Mouse (Mus musculus): Measurements from ENCODE around the gene Rspo3.
A peak's percentile ranks its signal among the peaks of the same experiment; 100 is the strongest.

Rspo3 gene

DNA sequence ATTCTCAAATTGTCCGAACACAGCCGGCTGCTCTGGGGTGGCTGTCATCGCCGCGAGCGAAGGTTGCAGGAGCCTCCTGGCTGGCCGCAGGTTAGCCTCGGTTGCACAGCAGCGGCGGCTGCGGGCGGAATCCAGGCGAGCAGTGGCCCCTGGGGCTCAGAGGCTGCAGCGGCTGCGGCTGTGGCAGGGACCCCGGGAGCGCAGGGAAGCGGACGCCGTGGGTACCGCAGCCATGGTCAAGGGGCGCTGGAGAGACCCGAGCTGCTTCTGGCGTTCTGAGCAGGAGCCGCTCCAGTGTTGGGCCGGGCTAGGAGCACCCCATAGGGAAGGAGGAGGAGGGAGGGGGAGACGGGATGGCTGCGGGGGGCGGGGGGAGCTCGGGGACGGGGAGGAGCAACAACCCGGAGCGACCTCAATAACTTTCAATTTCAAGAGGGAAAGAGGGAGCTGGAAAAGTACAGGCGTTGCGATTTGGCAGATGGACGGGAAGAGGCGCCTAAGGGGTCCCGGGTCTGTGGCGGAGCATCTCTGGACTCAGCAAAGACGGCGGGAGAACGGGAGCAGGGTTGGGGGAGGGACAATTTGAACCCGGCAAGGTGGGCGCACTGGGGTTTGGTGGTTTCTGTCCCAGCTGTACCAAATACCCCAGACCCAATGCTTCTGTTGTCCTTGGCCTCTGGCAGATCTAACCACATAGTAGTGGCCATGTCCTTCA, at the start of gene Rspo3:
Rspo3 (minus strand) TSS at position 322 of the 715 bp plus-strand sequence.
- no peaks in the 10 kb centered on the region for H3K36me3 ChIP-seq (ENCODE audit: insufficient read depth, low read length)
- H3K27me3 ChIP-seq (ENCODE audit: insufficient read depth, low read length) = peaks cover 55% of the 10 kb centered on the region
- no peaks in the 10 kb centered on the region for H3K9me3 ChIP-seq (ENCODE audit: low read length)
- peaks cover 29% of the 10 kb centered on the region for H3K4me1 ChIP-seq (replicated peaks; ENCODE audit: low read depth, low read length)
- H3K4me3 ChIP-seq (replicated peaks; ENCODE audit: low read length) = peak within 1 kb of the TSS; percentile 79
- TF ChIP-seq CTCF (conservative IDR thresholded peaks at IDR 0.05; ENCODE audit: low read length) (no peak), NANOG (IDR thresholded peaks at IDR 0.05; ENCODE audit: borderline replicate concordance, low read length) (no peak)

DNA sequence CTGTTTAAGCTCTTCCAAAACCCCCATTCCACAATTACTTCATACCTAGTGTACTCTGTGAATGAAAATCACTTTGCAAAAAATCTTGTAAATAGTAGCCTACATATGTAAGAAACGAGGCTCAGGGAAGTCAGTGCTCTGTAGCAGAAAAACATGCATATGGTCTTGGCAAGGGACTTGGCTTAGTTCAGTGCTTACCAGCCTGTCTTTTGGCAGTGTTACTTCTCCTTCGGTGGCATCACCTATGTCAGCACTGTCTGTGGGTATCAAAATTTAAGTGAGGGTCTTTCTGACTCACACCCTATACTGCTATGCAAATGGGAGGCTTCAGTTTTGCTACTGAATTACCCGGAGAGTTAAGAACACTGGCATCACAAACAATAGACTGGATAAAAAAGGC, 46.3 kb upstream of the Rspo3 start:
- H3K4me3 ChIP-seq (replicated peaks; ENCODE audit: low read length) = no peak overlapping the region
- no peak for TF ChIP-seq POU5F1 (IDR thresholded peaks at IDR 0.05; ENCODE audit: borderline replicate concordance, low read length)
- TF ChIP-seq CTCF (conservative IDR thresholded peaks at IDR 0.05; ENCODE audit: low read length) = no peak
- TF ChIP-seq NANOG (IDR thresholded peaks at IDR 0.05; ENCODE audit: borderline replicate concordance, low read length) = no peak
- H3K36me3 ChIP-seq (ENCODE audit: insufficient read depth, low read length) = no peaks in the 10 kb centered on the region
- no peaks in the 10 kb centered on the region for H3K9me3 ChIP-seq (ENCODE audit: low read length)
- H3K27me3 ChIP-seq (ENCODE audit: insufficient read depth, low read length) = no peaks in the 10 kb centered on the region
- H3K4me1 ChIP-seq (replicated peaks; ENCODE audit: low read depth, low read length) = no peaks in the 10 kb centered on the region

DNA sequence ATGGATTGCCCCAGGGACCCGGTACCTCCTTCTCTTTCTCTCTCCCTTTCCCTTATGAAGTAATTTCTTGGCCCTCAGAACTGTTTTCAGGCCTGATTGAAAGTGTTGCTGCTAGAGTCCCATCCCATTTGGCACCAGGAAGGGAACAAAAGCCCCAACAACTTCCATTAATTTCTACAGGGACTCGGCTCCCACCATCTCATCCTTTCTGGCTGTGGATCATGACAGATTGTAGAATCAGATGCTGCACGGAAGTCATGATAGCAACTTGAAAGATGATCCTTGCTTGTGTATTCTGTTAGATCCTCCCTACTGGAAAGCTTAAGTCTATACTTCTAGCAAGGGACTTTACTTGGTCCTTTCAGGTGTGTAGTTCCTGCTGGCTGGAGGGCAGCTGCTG, 45.8 kb upstream of the Rspo3 start:
- Histone ChIP-seq H3K9me3 (ENCODE audit: low read length) (no peaks in the 10 kb centered on the region), H3K4me3 (replicated peaks; ENCODE audit: low read length) (no peak overlapping the region), H3K36me3 (ENCODE audit: insufficient read depth, low read length) (no peaks in the 10 kb centered on the region), H3K4me1 (replicated peaks; ENCODE audit: low read depth, low read length) (no peaks in the 10 kb centered on the region), H3K27me3 (ENCODE audit: insufficient read depth, low read length) (no peaks in the 10 kb centered on the region)
- no peak for TF ChIP-seq NANOG (IDR thresholded peaks at IDR 0.05; ENCODE audit: borderline replicate concordance, low read length)
- no peak for TF ChIP-seq CTCF (conservative IDR thresholded peaks at IDR 0.05; ENCODE audit: low read length)
- no peak for TF ChIP-seq POU5F1 (IDR thresholded peaks at IDR 0.05; ENCODE audit: borderline replicate concordance, low read length)

DNA sequence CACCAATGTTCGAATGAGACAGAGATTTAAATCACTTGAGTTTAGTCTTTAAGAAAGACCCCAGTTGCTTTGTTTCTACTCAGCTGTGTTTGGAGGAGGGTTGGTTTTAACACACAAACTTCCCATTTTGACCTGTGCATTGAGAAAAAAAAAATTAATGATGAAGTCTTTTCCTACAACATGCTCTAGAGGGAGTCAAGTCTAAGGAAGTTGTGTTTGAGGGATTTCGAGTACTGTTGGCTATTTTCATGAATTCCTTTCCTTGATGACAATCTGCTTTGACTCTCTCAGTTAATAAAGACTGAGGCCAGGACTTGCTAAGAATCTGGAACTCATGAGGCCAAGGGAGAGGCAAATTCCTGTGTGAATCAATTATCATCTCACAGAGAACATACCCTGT, 20.3 kb upstream of the Rspo3 start:
- H3K9me3 ChIP-seq (ENCODE audit: low read length) = peaks cover 3% of the 10 kb centered on the region; the same call in 1 of the 2 replicates
- no peaks in the 10 kb centered on the region for H3K4me1 ChIP-seq (replicated peaks; ENCODE audit: low read depth, low read length)
- H3K27me3 ChIP-seq (ENCODE audit: insufficient read depth, low read length) = no peaks in the 10 kb centered on the region
- TF ChIP-seq POU5F1 (IDR thresholded peaks at IDR 0.05; ENCODE audit: borderline replicate concordance, low read length) = no peak
- no peak for TF ChIP-seq CTCF (conservative IDR thresholded peaks at IDR 0.05; ENCODE audit: low read length)
- no peaks in the 10 kb centered on the region for H3K36me3 ChIP-seq (ENCODE audit: insufficient read depth, low read length)
- no peak overlapping the region for H3K4me3 ChIP-seq (replicated peaks; ENCODE audit: low read length)

DNA sequence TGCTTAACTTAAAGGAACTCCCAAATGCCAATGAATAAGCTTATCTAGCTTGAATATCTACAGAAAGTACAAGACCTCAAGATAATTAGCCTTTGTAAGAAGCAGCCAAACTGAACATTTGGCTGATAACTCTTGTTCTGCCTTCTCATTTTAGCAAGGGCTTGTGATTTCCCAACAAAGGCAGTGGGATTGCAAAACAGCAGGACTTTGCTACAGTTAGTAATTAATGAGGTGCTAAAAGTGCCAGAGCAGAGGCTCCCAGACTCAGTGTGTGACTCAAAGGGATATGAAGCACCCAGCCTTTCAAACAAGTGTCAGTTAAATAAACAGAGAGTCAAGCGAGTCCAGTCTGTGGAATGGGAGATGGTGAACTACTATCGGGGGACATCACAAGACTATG, 18.7 kb upstream of the Rspo3 start:
- peaks cover 3% of the 10 kb centered on the region; the same call in 1 of the 2 replicates for H3K9me3 ChIP-seq (ENCODE audit: low read length)
- no peaks in the 10 kb centered on the region for H3K27me3 ChIP-seq (ENCODE audit: insufficient read depth, low read length)
- H3K36me3 ChIP-seq (ENCODE audit: insufficient read depth, low read length) = no peaks in the 10 kb centered on the region
- H3K4me3 ChIP-seq (replicated peaks; ENCODE audit: low read length) = no peak overlapping the region
- H3K4me1 ChIP-seq (replicated peaks; ENCODE audit: low read depth, low read length) = no peaks in the 10 kb centered on the region
- TF ChIP-seq POU5F1 (IDR thresholded peaks at IDR 0.05; ENCODE audit: borderline replicate concordance, low read length) (no peak), CTCF (conservative IDR thresholded peaks at IDR 0.05; ENCODE audit: low read length) (no peak), NANOG (IDR thresholded peaks at IDR 0.05; ENCODE audit: borderline replicate concordance, low read length) (no peak)

- no peak overlapping the region for H3K4me3 ChIP-seq (replicated peaks; ENCODE audit: low read length)
- no peak for TF ChIP-seq POU5F1 (IDR thresholded peaks at IDR 0.05; ENCODE audit: borderline replicate concordance, low read length)
- no peak for TF ChIP-seq NANOG (IDR thresholded peaks at IDR 0.05; ENCODE audit: borderline replicate concordance, low read length)
- no peak for TF ChIP-seq CTCF (conservative IDR thresholded peaks at IDR 0.05; ENCODE audit: low read length)
Measured at GRCm38 (mm10) chr10:29542982-29543381, 7.3 kb upstream of the Rspo3 start.

GRCm38 (mm10) chr10:29539516-29539915, 3.8 kb upstream of the Rspo3 start:
- TF ChIP-seq CTCF (conservative IDR thresholded peaks at IDR 0.05; ENCODE audit: low read length) (no peak), POU5F1 (IDR thresholded peaks at IDR 0.05; ENCODE audit: borderline replicate concordance, low read length) (no peak), NANOG (IDR thresholded peaks at IDR 0.05; ENCODE audit: borderline replicate concordance, low read length) (no peak)
- no peaks in the 10 kb centered on the region for H3K36me3 ChIP-seq (ENCODE audit: insufficient read depth, low read length)
- no peak overlapping the region for H3K4me3 ChIP-seq (replicated peaks; ENCODE audit: low read length)
- H3K27me3 ChIP-seq (ENCODE audit: insufficient read depth, low read length) = peaks cover 41% of the 10 kb centered on the region
- H3K4me1 ChIP-seq (replicated peaks; ENCODE audit: low read depth, low read length) = peaks cover 12% of the 10 kb centered on the region
- no peaks in the 10 kb centered on the region for H3K9me3 ChIP-seq (ENCODE audit: low read length)

More at GRCm38 (mm10) chr10:29542982-29543381, 7.3 kb upstream of the Rspo3 start:
- Histone ChIP-seq H3K9me3 (ENCODE audit: low read length) (no peaks in the 10 kb centered on the region), H3K36me3 (ENCODE audit: insufficient read depth, low read length) (no peaks in the 10 kb centered on the region), H3K27me3 (ENCODE audit: insufficient read depth, low read length) (peaks cover 12% of the 10 kb centered on the region), H3K4me1 (replicated peaks; ENCODE audit: low read depth, low read length) (no peaks in the 10 kb centered on the region)

GRCm38 (mm10) chr10:29538791-29539190, 3.1 kb upstream of the Rspo3 start:
- no peaks in the 10 kb centered on the region for H3K9me3 ChIP-seq (ENCODE audit: low read length)
- H3K4me3 ChIP-seq (replicated peaks; ENCODE audit: low read length) = no peak overlapping the region
- TF ChIP-seq NANOG (IDR thresholded peaks at IDR 0.05; ENCODE audit: borderline replicate concordance, low read length) (no peak), POU5F1 (IDR thresholded peaks at IDR 0.05; ENCODE audit: borderline replicate concordance, low read length) (no peak), CTCF (conservative IDR thresholded peaks at IDR 0.05; ENCODE audit: low read length) (no peak)
- no peaks in the 10 kb centered on the region for H3K36me3 ChIP-seq (ENCODE audit: insufficient read depth, low read length)
- H3K4me1 ChIP-seq (replicated peaks; ENCODE audit: low read depth, low read length) = peaks cover 19% of the 10 kb centered on the region
- H3K27me3 ChIP-seq (ENCODE audit: insufficient read depth, low read length) = peaks cover 49% of the 10 kb centered on the region

DNA sequence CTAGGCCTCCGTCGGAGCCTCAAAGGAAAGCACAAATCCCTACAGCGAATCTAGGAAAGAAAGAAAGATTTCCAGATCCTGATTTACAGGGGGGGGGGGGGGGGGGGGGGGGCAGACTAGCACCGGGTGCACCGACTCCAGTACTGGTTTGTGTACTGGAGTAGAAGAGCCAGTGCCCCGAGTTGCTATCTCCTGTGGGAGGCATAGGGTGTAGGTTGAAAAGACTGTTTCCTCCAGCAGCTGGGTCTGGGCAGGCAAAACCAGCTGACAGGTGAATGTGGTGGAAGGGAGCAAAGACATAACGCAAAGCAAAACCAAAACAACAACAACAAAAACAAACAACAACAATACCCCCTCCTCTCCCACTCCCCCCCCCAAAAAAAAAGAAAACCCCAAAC, 838 bp downstream of the Rspo3 start:
- TF ChIP-seq NANOG (IDR thresholded peaks at IDR 0.05; ENCODE audit: borderline replicate concordance, low read length) (no peak), CTCF (conservative IDR thresholded peaks at IDR 0.05; ENCODE audit: low read length) (no peak), POU5F1 (IDR thresholded peaks at IDR 0.05; ENCODE audit: borderline replicate concordance, low read length) (no peak)
- Histone ChIP-seq H3K4me3 (replicated peaks; ENCODE audit: low read length) (peak overlapping the region; percentile 65; the same call in 1 of the 2 replicates), H3K4me1 (replicated peaks; ENCODE audit: low read depth, low read length) (peaks cover 29% of the 10 kb centered on the region), H3K36me3 (ENCODE audit: insufficient read depth, low read length) (no peaks in the 10 kb centered on the region), H3K9me3 (ENCODE audit: low read length) (no peaks in the 10 kb centered on the region), H3K27me3 (ENCODE audit: insufficient read depth, low read length) (peaks cover 54% of the 10 kb centered on the region)
